Comparison of ENCODE assay signal across 18 mouse cellular contexts in genomic region chr2:35101443-35101842, GRCm38 (mm10). TPM values are rescaled to one million over a fixed set of nuclear protein-coding genes. Genes with fewer than 3 reads are reported as not detected.
"Had no signal": no experiment of that assay in that cellular context is flagged by ENCODE, and none has a peak within 500 bp of the region (broad histone marks: within the 10 kb centered on the region; RNA-seq: fewer than 3 reads in every experiment).

TSS of gene AI182371 (minus strand) at chr2:35101543.

- H3K27me3 ChIP-seq: limb, embryonic 13.5 days; lung, embryonic 15.5 days; midbrain, embryonic 13.5 days had no signal

- H3K4me1 ChIP-seq: limb, embryonic 10.5 days; limb, embryonic 13.5 days; lung, embryonic 15.5 days; midbrain, embryonic 10.5 days; midbrain, embryonic 13.5 days had no signal

- H3K27ac ChIP-seq: kidney, postnatal 0 days; layer of hippocampus, adult 2 months; limb, embryonic 10.5 days; limb, embryonic 13.5 days; lung, embryonic 15.5 days; midbrain, embryonic 10.5 days; midbrain, embryonic 13.5 days had no signal

- H3K9ac ChIP-seq: limb, embryonic 13.5 days; lung, embryonic 15.5 days; midbrain, embryonic 13.5 days had no signal

- ATAC-seq: intestine, embryonic 16.5 days; midbrain, embryonic 13.5 days had no signal

- DNase-seq: kidney, adult 18-20 months; kidney, adult 9 months; kidney, postnatal 25 days; layer of hippocampus, adult 9-11 months; lung, postnatal 10 days; lung, postnatal 36 days; thymus, adult 2 months; thymus, postnatal 14 days had no signal

- H3K4me3 ChIP-seq: layer of hippocampus, adult 2 months; limb, embryonic 10.5 days; limb, embryonic 13.5 days; lung, embryonic 15.5 days; megakaryocyte, embryonic 14.5 days; midbrain, embryonic 10.5 days; midbrain, embryonic 13.5 days had no signal

- H3K36me3 ChIP-seq: limb, embryonic 10.5 days; limb, embryonic 13.5 days; lung, embryonic 15.5 days; midbrain, embryonic 10.5 days; midbrain, embryonic 13.5 days had no signal

- H3K4me2 ChIP-seq: limb, embryonic 13.5 days; lung, embryonic 15.5 days; midbrain, embryonic 13.5 days had no signal

- H3K9me3 ChIP-seq: limb, embryonic 10.5 days; limb, embryonic 13.5 days; lung, embryonic 15.5 days; midbrain, embryonic 10.5 days; midbrain, embryonic 13.5 days had no signal

RNA-seq across cellular contexts. Expression of gene AI182371, which starts in this region (rescaled TPM):
- polyA plus RNA-seq: limb, embryonic 10.5 days; neural tube, embryonic 11.5 days had no signal
